ENCODE assay signal across 25 mouse cellular contexts in the genomic region with DNA sequence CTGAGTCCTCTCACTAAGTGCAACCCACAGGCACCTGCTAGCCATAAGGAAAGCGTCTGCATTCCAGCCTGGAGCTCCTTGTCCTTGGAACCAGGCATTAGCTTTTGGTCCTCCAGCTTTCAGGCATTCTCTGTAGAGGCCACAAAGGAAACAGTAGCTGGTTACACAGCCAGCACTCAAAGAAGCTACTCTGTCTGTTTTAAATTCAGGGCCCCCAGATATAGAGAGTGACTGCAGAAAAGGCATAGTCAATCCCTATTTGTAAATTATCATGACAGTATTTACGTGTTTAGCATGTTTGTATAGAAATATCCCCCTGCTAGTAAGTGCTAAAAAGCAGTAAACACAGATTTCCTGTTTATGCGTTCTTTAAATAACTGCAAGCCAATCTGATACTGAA.
"Had no signal": no experiment of that assay in that cellular context is flagged by ENCODE, and none has a peak within 500 bp of the region (broad histone marks: within the 10 kb centered on the region; RNA-seq: fewer than 3 reads in every experiment).

No protein-coding gene starts in this region.

- H3K4me2 ChIP-seq: heart, embryonic 12.5 days; hindbrain, embryonic 12.5 days; hindbrain, embryonic 14.5 days; intestine, embryonic 15.5 days; limb, embryonic 12.5 days had no signal

- H3K27me3 ChIP-seq: heart, embryonic 12.5 days; hindbrain, embryonic 12.5 days; intestine, embryonic 15.5 days; limb, embryonic 12.5 days had no signal

- H3K9ac ChIP-seq: heart, embryonic 12.5 days; hindbrain, embryonic 12.5 days; hindbrain, embryonic 14.5 days; intestine, embryonic 15.5 days; limb, embryonic 12.5 days had no signal

- H3K9me3 ChIP-seq: heart, embryonic 10.5 days; hindbrain, embryonic 10.5 days; hindbrain, embryonic 12.5 days; intestine, embryonic 15.5 days; limb, embryonic 10.5 days; limb, embryonic 12.5 days had no signal

- H3K36me3 ChIP-seq: heart, embryonic 10.5 days; heart, embryonic 12.5 days; hindbrain, embryonic 10.5 days; hindbrain, embryonic 12.5 days; intestine, embryonic 15.5 days; limb, embryonic 10.5 days; limb, embryonic 12.5 days had no signal

- DNase-seq: gastrocnemius, adult 2 months; gastrocnemius, postnatal 10 days; gastrocnemius, postnatal 25 days; heart, adult 18-20 months; heart, postnatal 10 days; heart, postnatal 4 days; kidney, adult 18-20 months; kidney, adult 8-10 months; kidney, postnatal 10 days; kidney, postnatal 25 days; kidney, postnatal 4 days; liver had no signal

- ATAC-seq: forebrain, embryonic 16.5 days; hindbrain, embryonic 16.5 days; inflammation-experienced regulatory T-cells, adult 6 months; intestine, embryonic 15.5 days had no signal

- H3K4me1 ChIP-seq: heart, embryonic 10.5 days; heart, embryonic 12.5 days; hindbrain, embryonic 10.5 days; hindbrain, embryonic 12.5 days; intestine, embryonic 15.5 days; limb, embryonic 10.5 days; limb, embryonic 12.5 days had no signal

- H3K27ac ChIP-seq: gastrocnemius, adult 2 months; heart, embryonic 10.5 days; hindbrain, embryonic 10.5 days; hindbrain, embryonic 12.5 days; hindbrain, embryonic 14.5 days; intestine, embryonic 15.5 days; layer of hippocampus, adult 2 months; left cerebral cortex, adult 2 months; limb, embryonic 10.5 days; limb, embryonic 12.5 days had no signal

- H3K4me3 ChIP-seq: gastrocnemius, adult 2 months; heart, embryonic 10.5 days; heart, embryonic 12.5 days; hindbrain, embryonic 10.5 days; hindbrain, embryonic 12.5 days; intestine, embryonic 15.5 days; layer of hippocampus, adult 2 months; left cerebral cortex, adult 2 months; limb, embryonic 10.5 days; limb, embryonic 12.5 days had no signal
